Mouse (Mus musculus) bone marrow macrophage, adult 2 months (primary cell): ENCODE measurements around the gene Ripor3.

ENCODE experiments used
- CTCF ChIP-seq: IDR thresholded peaks from 2 replicates; pipeline ENCODE4 v1.5.1; 2012; ENCODE audit warnings: low read depth, mild to moderate bottlenecking, low read length, moderate library complexity
- POLR2A ChIP-seq: IDR thresholded peaks from 2 replicates; pipeline ENCODE4 v1.6.1; 2012; ENCODE audit warnings: mild to moderate bottlenecking, low read depth, low read length, borderline replicate concordance

- TF ChIP-seq POLR2A (no peak), CTCF (0 out of 2 replicates have a peak, but pooled peaks have one; percentile 16)
Measured at GRCm38 (mm10) chr2:168059200-168059790, 48.9 kb upstream of the Ripor3 start.
